Mouse (Mus musculus) olfactory bulb, adult 2 months (tissue): Measurements from ENCODE around the gene Kcnn1.

Source experiments
- CTCF ChIP-seq: fragments of 200-500 bp; IDR thresholded peaks from 2 replicates; pipeline ENCODE4 v1.5.1; 2012; ENCODE audit warnings: low read depth, mild to moderate bottlenecking, low read length, moderate library complexity; ENCODE audit not compliant: insufficient read depth
- POLR2A ChIP-seq: fragments of 200-500 bp; IDR thresholded peaks from 2 replicates; pipeline ENCODE4 v1.6.1; 2012; ENCODE audit warnings: mild to moderate bottlenecking, low read depth, low read length, moderate library complexity; ENCODE audit not compliant: insufficient read depth

DNA sequence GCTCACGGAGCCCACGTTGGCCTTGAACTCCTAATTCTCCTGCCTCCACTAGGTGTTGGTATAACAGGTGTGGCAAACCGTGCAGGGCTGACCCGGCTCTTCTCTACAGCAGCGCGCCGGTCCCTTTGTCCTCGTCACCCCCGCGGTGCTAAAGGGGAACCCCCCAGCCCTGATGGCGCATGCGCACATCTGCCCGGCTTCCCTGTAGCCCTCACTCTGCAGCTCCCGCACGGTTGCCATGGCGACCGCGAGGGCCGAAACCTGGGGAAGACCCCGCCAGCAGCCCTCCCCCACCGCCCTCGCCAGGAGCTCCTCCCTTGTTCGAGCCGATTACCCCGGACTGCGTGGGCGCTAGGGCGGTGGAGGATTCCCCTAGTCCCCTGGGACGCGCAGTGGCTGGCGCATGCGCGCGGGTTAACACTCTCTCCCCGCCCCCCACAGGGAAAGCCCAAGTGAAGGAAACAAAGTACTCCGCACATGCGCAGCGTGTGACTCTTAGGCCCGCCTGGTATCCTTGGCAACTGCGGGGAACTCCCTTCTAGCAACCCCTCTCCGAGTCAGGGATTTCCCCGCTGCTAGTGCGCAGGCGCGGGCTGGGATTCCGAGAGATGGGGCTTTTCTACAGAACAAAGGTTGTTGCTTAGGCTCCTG lies 2.4 kb upstream of the Kcnn1 start:
- peak; percentile 54 for TF ChIP-seq POLR2A
- no peak for TF ChIP-seq CTCF
